In the genomic region with DNA sequence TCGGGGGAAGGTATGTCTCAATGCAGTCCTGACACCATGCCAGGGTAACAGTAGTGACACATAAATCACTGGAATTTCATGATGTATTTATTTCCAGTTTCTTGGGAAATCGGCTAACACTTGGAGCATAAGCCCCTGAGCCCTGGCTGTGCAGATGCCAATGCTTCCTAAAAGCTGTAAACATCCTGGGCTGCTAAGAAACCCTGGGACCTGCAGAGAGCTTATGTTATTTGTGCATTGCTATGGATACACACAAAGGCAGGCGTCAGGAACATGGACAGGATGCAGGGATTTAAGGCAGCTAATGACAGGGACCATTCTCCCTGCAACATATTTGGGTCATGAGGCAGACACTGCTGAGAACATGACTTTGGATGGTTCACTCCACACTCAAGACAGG, we compare ENCODE assay signal across 41 mouse cellular contexts. TPM values are rescaled to one million over a fixed set of nuclear protein-coding genes. Genes with fewer than 3 reads are reported as not detected.
"Had no signal": no experiment of that assay in that cellular context is flagged by ENCODE, and none has a peak within 500 bp of the region (broad histone marks: within the 10 kb centered on the region; RNA-seq: fewer than 3 reads in every experiment).

No protein-coding gene starts in this region.

RNA-seq across cellular contexts. Expression of a gene that starts 9.0 kb away (rescaled TPM):
- polyA plus RNA-seq: heart, adult 2 months had no signal

RNA-seq across cellular contexts. Expression of a gene that starts 15.7 kb away (rescaled TPM):
- total RNA-seq: hematopoietic stem cell, adult 5-6 weeks had no signal
- polyA plus RNA-seq: inflammation-experienced regulatory T-cells, adult 6 months had no signal

RNA-seq across cellular contexts. Expression of a gene that starts 23.1 kb away (rescaled TPM):
- total RNA-seq: heart, adult 2 months; heart, adult 8-10 months; heart, postnatal 10 days; heart, postnatal 14 days; heart, postnatal 25 days; heart, postnatal 36 days; heart, postnatal 4 days; hematopoietic stem cell, adult 5-6 weeks; hindbrain, postnatal 0 days; layer of hippocampus, adult 18-20 months; layer of hippocampus, adult 2 months; layer of hippocampus, adult 8-10 months; layer of hippocampus, postnatal 10 days; layer of hippocampus, postnatal 14 days; layer of hippocampus, postnatal 25 days had no signal
- polyA plus RNA-seq: heart, adult 2 months; heart, embryonic 10.5 days; heart, embryonic 11.5 days; heart, embryonic 12.5 days; heart, embryonic 13.5 days; heart, embryonic 14.5 days; heart, embryonic 15.5 days; heart, embryonic 16.5 days; heart, postnatal 0 days; hindbrain, embryonic 10.5 days; hindbrain, embryonic 11.5 days; hindbrain, embryonic 12.5 days; hindbrain, embryonic 13.5 days; hindbrain, embryonic 14.5 days; hindbrain, embryonic 15.5 days; hindbrain, embryonic 16.5 days; hindbrain, postnatal 0 days; intestine, embryonic 14.5 days; intestine, embryonic 15.5 days; intestine, embryonic 16.5 days; intestine, postnatal 0 days; kidney, adult 2 months; kidney, embryonic 14.5 days; kidney, embryonic 15.5 days; kidney, embryonic 16.5 days; kidney, postnatal 0 days; large intestine, adult 2 months had no signal

RNA-seq across cellular contexts. Expression of a gene that starts 23.9 kb away (rescaled TPM):
- total RNA-seq: heart, adult 2 months; heart, adult 8-10 months; heart, postnatal 10 days; heart, postnatal 14 days; heart, postnatal 25 days; heart, postnatal 36 days; heart, postnatal 4 days; hematopoietic stem cell, adult 5-6 weeks; hindbrain, postnatal 0 days; layer of hippocampus, adult 18-20 months; layer of hippocampus, adult 2 months; layer of hippocampus, adult 8-10 months; layer of hippocampus, postnatal 10 days; layer of hippocampus, postnatal 14 days; layer of hippocampus, postnatal 25 days had no signal
- polyA plus RNA-seq: heart, adult 2 months; heart, embryonic 10.5 days; heart, embryonic 11.5 days; heart, embryonic 12.5 days; heart, embryonic 13.5 days; heart, embryonic 14.5 days; heart, embryonic 15.5 days; heart, embryonic 16.5 days; heart, postnatal 0 days; hindbrain, embryonic 10.5 days; hindbrain, embryonic 11.5 days; hindbrain, embryonic 12.5 days; hindbrain, embryonic 13.5 days; hindbrain, embryonic 14.5 days; hindbrain, embryonic 15.5 days; hindbrain, embryonic 16.5 days; hindbrain, postnatal 0 days; inflammation-experienced regulatory T-cells, adult 6 months; intestine, embryonic 15.5 days; intestine, embryonic 16.5 days; kidney, embryonic 14.5 days; large intestine, adult 2 months had no signal

RNA-seq across cellular contexts. Expression of a gene that starts 60.0 kb away (rescaled TPM):
- total RNA-seq: heart, adult 2 months; heart, adult 8-10 months; heart, postnatal 25 days; heart, postnatal 36 days; hematopoietic stem cell, adult 5-6 weeks had no signal
- polyA plus RNA-seq: heart, embryonic 14.5 days; heart, embryonic 16.5 days; heart, postnatal 0 days; hindbrain, embryonic 10.5 days; hindbrain, embryonic 12.5 days; hindbrain, postnatal 0 days; inflammation-experienced regulatory T-cells, adult 6 months; intestine, embryonic 14.5 days; intestine, postnatal 0 days; kidney, adult 2 months; kidney, embryonic 15.5 days; kidney, postnatal 0 days had no signal
